ENCODE assay signal across 13 mouse cellular contexts in genomic region chr2:71749367-71750086, GRCm38 (mm10). TPM values are rescaled to one million over a fixed set of nuclear protein-coding genes. Genes with fewer than 3 reads are reported as not detected.
A peak's percentile ranks its signal among the peaks of the same experiment; 100 is the strongest.
DNase-seq lines count a peak whose midpoint lies in the region; ATAC-seq and TF ChIP-seq lines count a peak whose summit lies in the region.
"Had no signal": no experiment of that assay in that cellular context is flagged by ENCODE, and none has a peak within 500 bp of the region (broad histone marks: within the 10 kb centered on the region; RNA-seq: fewer than 3 reads in every experiment).

No protein-coding gene starts in this region.

- 0 out of 2 replicates have a peak, but pooled peaks cover 7% of the 10 kb centered on the region for H3K4me1 ChIP-seq in stomach, embryonic 14.5 days (ENCODE audit: control insufficient read depth, insufficient read depth, low read length)
- 0 out of 2 replicates have a peak, but pooled peaks cover 4% of the 10 kb centered on the region for H3K4me1 ChIP-seq in stomach, postnatal 0 days (replicated peaks; ENCODE audit: control insufficient read depth, insufficient read depth)
- peaks cover 25% of the 10 kb centered on the region for H3K4me1 ChIP-seq in forebrain, embryonic 15.5 days
- peaks cover 4% of the 10 kb centered on the region; the same call in 1 of the 2 replicates for H3K4me1 ChIP-seq in intestine, postnatal 0 days (replicated peaks; ENCODE audit: control insufficient read depth, insufficient read depth, low read length)
- H3K4me1 ChIP-seq in stomach, embryonic 16.5 days (ENCODE audit: control insufficient read depth, insufficient read depth, low read length): peaks cover 12% of the 10 kb centered on the region

- H3K36me3 ChIP-seq in stomach, embryonic 14.5 days (ENCODE audit: control insufficient read depth, insufficient read depth, low read length): no peaks in the 10 kb centered on the region
- no peaks in the 10 kb centered on the region for H3K36me3 ChIP-seq in stomach, postnatal 0 days (ENCODE audit: control insufficient read depth, insufficient read depth, low read length)
- no peaks in the 10 kb centered on the region for H3K36me3 ChIP-seq in forebrain, embryonic 15.5 days
- no peaks in the 10 kb centered on the region for H3K36me3 ChIP-seq in intestine, postnatal 0 days (ENCODE audit: control insufficient read depth, insufficient read depth)
- no peaks in the 10 kb centered on the region for H3K36me3 ChIP-seq in stomach, embryonic 16.5 days (ENCODE audit: control insufficient read depth, insufficient read depth, low read length)

- H3K9me3 ChIP-seq in stomach, embryonic 14.5 days (ENCODE audit: control insufficient read depth, low read depth, low read length): no peaks in the 10 kb centered on the region
- H3K9me3 ChIP-seq in stomach, postnatal 0 days (ENCODE audit: control insufficient read depth, low read length): no peaks in the 10 kb centered on the region
- no peaks in the 10 kb centered on the region for H3K9me3 ChIP-seq in forebrain, embryonic 15.5 days
- no peaks in the 10 kb centered on the region for H3K9me3 ChIP-seq in intestine, postnatal 0 days (ENCODE audit: control insufficient read depth)
- H3K9me3 ChIP-seq in stomach, embryonic 16.5 days (replicated peaks; ENCODE audit: control insufficient read depth, low read length): no peaks in the 10 kb centered on the region

- no peak for TF ChIP-seq CTCF in stomach, postnatal 0 days (IDR thresholded peaks at IDR 0.05; ENCODE audit: low read depth)
- no peak for TF ChIP-seq CTCF in intestine, postnatal 0 days (IDR thresholded peaks at IDR 0.05; ENCODE audit: low read depth)

- H3K4me3 ChIP-seq in stomach, embryonic 14.5 days (ENCODE audit: low read depth, low read length): no peak overlapping the region
- no peak overlapping the region for H3K4me3 ChIP-seq in stomach, postnatal 0 days (ENCODE audit: low read depth, low read length)
- peak overlapping the region; percentile 20 for H3K4me3 ChIP-seq in forebrain, embryonic 15.5 days
- no peak overlapping the region for H3K4me3 ChIP-seq in intestine, postnatal 0 days (ENCODE audit: low read depth, low read length)
- no peak overlapping the region for H3K4me3 ChIP-seq in stomach, embryonic 16.5 days (replicated peaks; ENCODE audit: low read length)

- WGBS in stomach, embryonic 14.5 days: 46% methylated on average over 13 of the region's 13 CpGs
- WGBS in stomach, postnatal 0 days: 59% methylated on average over 13 of the region's 13 CpGs
- 16% methylated on average over 13 of the region's 13 CpGs for WGBS in forebrain, embryonic 15.5 days
- WGBS in intestine, postnatal 0 days: 45% methylated on average over 13 of the region's 13 CpGs
- 48% methylated on average over 13 of the region's 13 CpGs for WGBS in stomach, embryonic 16.5 days

- no peak overlapping the region for H3K27ac ChIP-seq in stomach, embryonic 14.5 days (ENCODE audit: low read length)
- H3K27ac ChIP-seq in stomach, postnatal 0 days (replicated peaks): no peak overlapping the region
- peak overlapping the region; percentile 34 for H3K27ac ChIP-seq in forebrain, embryonic 15.5 days (replicated peaks)
- H3K27ac ChIP-seq in intestine, postnatal 0 days (ENCODE audit: low read depth, low read length): no peak overlapping the region
- H3K27ac ChIP-seq in stomach, embryonic 16.5 days (ENCODE audit: low read length): peak overlapping the region; percentile 34; the same call in 1 of the 2 replicates

- 0 out of 2 replicates have a peak, but pooled peaks have one; percentile 4 for ATAC-seq in stomach, embryonic 14.5 days (ENCODE audit: insufficient number of reproducible peaks, insufficient read depth, low FRiP score, low read depth)
- no peak for ATAC-seq in stomach, postnatal 0 days (ENCODE audit: low FRiP score, low TSS enrichment)
- ATAC-seq in forebrain, embryonic 15.5 days (replicated peaks): no peak
- no peak for ATAC-seq in intestine, postnatal 0 days
- ATAC-seq in stomach, embryonic 16.5 days (ENCODE audit: insufficient read depth, low FRiP score): no peak
- no peak for ATAC-seq in erythroblast, adult 5-6 weeks (replicated peaks; ENCODE audit: low FRiP score, poor library complexity, severe bottlenecking)
- ATAC-seq: CD4-positive, CD25-positive, alpha-beta regulatory T cell, adult 4 months; liver, postnatal 0 days had no signal

- H3K27me3 ChIP-seq in stomach, embryonic 14.5 days (ENCODE audit: control insufficient read depth, insufficient read depth, low read length): no peaks in the 10 kb centered on the region
- no peaks in the 10 kb centered on the region for H3K27me3 ChIP-seq in stomach, postnatal 0 days (ENCODE audit: control insufficient read depth, insufficient read depth, low read length)
- H3K27me3 ChIP-seq in forebrain, embryonic 15.5 days: no peaks in the 10 kb centered on the region
- H3K27me3 ChIP-seq in intestine, postnatal 0 days (replicated peaks; ENCODE audit: control insufficient read depth, insufficient read depth, low read length): no peaks in the 10 kb centered on the region
- H3K27me3 ChIP-seq in stomach, embryonic 16.5 days (ENCODE audit: control insufficient read depth, insufficient read depth, low read length): no peaks in the 10 kb centered on the region

- no peak for TF ChIP-seq EP300 in stomach, postnatal 0 days (optimal IDR thresholded peaks at IDR 0.05)

- DNase-seq in stomach, postnatal 0 days (ENCODE audit: low spot score): no peak
- DNase-seq in T-cell, adult 2 months (ENCODE audit: low spot score): no peak
- no peak for DNase-seq in thymus, postnatal 4 days
- DNase-seq: cerebellum, adult 18-20 months; kidney, adult 9 months; liver, postnatal 0 days had no signal

- H3K9ac ChIP-seq in stomach, embryonic 14.5 days (replicated peaks; ENCODE audit: low read depth, low read length): no peak overlapping the region
- H3K9ac ChIP-seq in stomach, postnatal 0 days (ENCODE audit: low read length): no peak overlapping the region
- no peak overlapping the region for H3K9ac ChIP-seq in forebrain, embryonic 15.5 days (replicated peaks)
- no peak overlapping the region for H3K9ac ChIP-seq in intestine, postnatal 0 days (ENCODE audit: low read depth, low read length)
- no peak overlapping the region for H3K9ac ChIP-seq in stomach, embryonic 16.5 days (ENCODE audit: low read length)
- H3K9ac ChIP-seq: liver, postnatal 0 days had no signal

- H3K4me2 ChIP-seq in stomach, embryonic 14.5 days (replicated peaks; ENCODE audit: low read depth, low read length): no peak overlapping the region; the same call in 1 of the 2 replicates
- no peak overlapping the region for H3K4me2 ChIP-seq in stomach, postnatal 0 days (replicated peaks; ENCODE audit: low read depth)
- peak overlapping the region; percentile 33 for H3K4me2 ChIP-seq in forebrain, embryonic 15.5 days (replicated peaks)
- peak overlapping the region; percentile 32; the same call in 1 of the 2 replicates for H3K4me2 ChIP-seq in intestine, postnatal 0 days (replicated peaks; ENCODE audit: low read depth)
- H3K4me2 ChIP-seq in stomach, embryonic 16.5 days (ENCODE audit: low read depth, low read length): peak overlapping the region; percentile 23; the same call in 1 of the 2 replicates
- H3K4me2 ChIP-seq: heart, embryonic 11.5 days had no signal

RNA-seq across cellular contexts. Expression of gene Itga6, which starts 4.1 kb away (rescaled TPM):
- 65.5 and 77.0 TPM in 2 replicates for polyA plus RNA-seq in stomach, embryonic 14.5 days (2014; fragmentation: Nextera tagmentation; extraction: Ambion mirVana)
- polyA plus RNA-seq in stomach, postnatal 0 days (2015; fragmentation: Nextera tagmentation; extraction: Ambion mirVana): 51.5 and 51.9 TPM in 2 replicates
- polyA plus RNA-seq in forebrain, embryonic 15.5 days (2015; fragmentation: Nextera tagmentation; extraction: Ambion mirVana): 25.7 TPM in 2 replicates
- 32.1 and 36.9 TPM in 2 replicates for polyA plus RNA-seq in intestine, postnatal 0 days (2015; fragmentation: Nextera tagmentation; extraction: Ambion mirVana)
- polyA plus RNA-seq in stomach, embryonic 16.5 days (2015; fragmentation: Nextera tagmentation; extraction: Ambion mirVana): 40.7 and 47.1 TPM in 2 replicates
- 9.8 and 11.1 TPM in 2 replicates for total RNA-seq in erythroblast, adult 5-6 weeks (2015; ENCODE audit: low replicate concordance)
- total RNA-seq in erythroblast, adult 5-6 weeks (2017; ENCODE audit: low replicate concordance): 6.6 and 10.0 TPM in 2 replicates

Comparison
In these comparisons a context has a peak if more than half of its experiments do, and no peak if none do; other contexts are left out.
1. H3K27ac ChIP-seq: peak in forebrain, embryonic 15.5 days (single experiment) and stomach, embryonic 16.5 days (single experiment); none in stomach, embryonic 14.5 days (single experiment), stomach, postnatal 0 days (single experiment) and intestine, postnatal 0 days (single experiment).
2. H3K4me2 ChIP-seq: peak in forebrain, embryonic 15.5 days (single experiment), intestine, postnatal 0 days (single experiment) and stomach, embryonic 16.5 days (single experiment); none in stomach, embryonic 14.5 days (single experiment) and stomach, postnatal 0 days (single experiment).